Mouse (Mus musculus) CD4-positive, CD25-positive, alpha-beta regulatory T cell (primary cell): ENCODE data around the gene Prkab2. TPM values are rescaled to one million over a fixed set of nuclear protein-coding genes. Genes with fewer than 3 reads are reported as not detected.

Experiments
- polyA plus RNA-seq: library from polyadenylated mRNA; unstranded; fragments of 100-300 nt; shearing (Covaris generic); gene quantifications from one replicate; pipeline ENCODE4 v1.2.1, GENCODE M21; 2017

Prkab2 gene
- polyA plus RNA-seq = 4.0 TPM

DNA sequence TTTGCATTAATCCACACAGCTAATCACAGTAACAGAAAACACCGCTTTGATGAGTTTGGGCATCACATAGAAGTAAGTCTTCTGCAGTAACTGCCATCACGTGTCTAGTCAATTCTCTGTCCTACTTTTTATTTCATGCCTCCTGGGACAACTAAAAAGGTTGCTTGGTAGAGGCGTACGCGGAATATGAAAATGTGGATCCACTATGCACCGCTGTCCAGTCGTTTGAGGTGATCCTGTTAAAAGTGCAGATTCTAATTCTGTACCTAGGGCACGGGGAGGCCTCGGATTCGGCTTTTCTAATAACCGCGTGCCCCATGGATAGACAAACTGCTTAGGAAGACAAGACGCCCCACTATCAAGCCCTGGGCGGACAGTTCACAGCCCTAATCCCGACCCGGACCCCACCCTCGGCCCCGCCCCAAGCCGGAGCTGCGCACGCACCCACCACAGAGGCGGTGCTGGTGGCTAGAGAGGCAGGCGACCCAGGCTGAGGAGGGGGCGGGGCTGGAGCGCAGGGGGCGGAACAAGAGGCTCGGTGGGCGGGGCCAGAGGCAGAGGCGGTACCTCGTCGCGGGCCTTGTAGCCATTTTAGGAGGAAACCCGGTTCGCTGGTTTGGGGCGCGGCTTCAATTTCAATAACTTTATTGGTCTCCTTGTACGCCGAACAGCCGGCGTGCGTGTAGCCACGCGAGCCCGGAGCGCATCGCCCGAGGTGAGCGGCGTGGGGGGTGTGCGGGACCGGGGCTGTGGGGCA lies at the start of gene Prkab2:
Gene Prkab2, plus strand, starts transcription at position 539 of the 757 bp plus-strand sequence.

DNA sequence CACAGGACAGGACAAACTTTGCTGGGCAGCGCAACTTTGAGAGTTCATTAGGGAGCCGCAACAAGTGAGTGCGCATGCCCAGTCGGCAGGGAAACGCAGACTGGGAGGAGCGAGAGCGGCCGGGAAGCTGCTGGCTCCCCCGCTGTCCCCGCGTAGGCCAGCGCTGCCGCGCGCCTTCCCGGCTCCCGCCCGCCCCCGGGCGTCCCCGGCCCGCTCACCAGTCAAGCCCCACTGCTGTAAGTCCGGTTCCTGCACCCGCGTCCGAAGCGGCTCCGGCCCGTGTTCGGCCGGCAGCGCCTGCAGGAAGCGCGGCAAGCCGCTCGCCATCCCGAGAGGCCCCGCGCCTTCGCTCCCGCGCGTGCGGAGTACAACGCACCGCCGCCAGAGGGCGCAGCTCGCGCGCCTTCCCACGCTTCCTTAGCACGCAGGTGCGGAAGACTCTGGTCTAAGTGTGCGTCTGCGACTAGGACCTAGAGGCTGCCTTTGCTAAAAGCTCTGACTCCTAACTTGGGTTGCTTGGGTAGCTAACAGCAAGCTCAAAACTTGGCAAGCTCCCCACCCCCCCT lies 48.1 kb upstream of the Prkab2 start, which contains the start of gene Chd1l:
Gene Chd1l, minus strand, starts transcription at position 359 of the 566 bp plus-strand sequence.

DNA sequence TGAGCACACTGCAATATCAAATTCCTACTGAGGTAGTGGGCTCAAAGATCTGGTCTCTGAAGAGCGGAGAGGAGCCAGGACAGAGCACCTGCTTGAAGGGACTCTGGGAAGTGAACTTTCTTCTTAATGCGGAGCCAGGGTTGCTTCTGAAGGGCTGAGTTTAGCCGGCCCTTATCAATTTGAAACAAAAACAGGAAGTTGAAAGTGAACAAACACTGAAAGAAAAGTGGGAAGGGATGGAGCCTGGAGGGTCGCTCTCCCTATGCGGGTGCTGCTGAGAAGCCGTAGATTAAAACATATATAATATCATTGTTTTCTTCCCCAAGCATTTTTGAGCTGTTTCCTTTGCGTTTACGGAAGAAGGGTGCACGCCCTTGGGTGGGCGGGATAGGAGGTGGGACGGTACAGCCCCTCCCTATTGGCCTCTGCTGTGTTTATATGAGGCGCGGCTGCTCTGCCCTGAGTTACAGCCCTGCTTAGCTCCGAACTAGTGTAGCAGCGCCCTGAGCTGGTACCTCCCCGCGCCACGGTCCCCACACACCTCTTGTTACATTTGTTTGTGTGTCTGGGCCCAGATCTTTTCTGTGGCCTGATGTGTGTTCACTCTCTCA lies 29.5 kb upstream of the Prkab2 start, which contains the start of gene Fmo5:
Gene Fmo5, plus strand, starts transcription at position 414 of the 611 bp plus-strand sequence.

DNA sequence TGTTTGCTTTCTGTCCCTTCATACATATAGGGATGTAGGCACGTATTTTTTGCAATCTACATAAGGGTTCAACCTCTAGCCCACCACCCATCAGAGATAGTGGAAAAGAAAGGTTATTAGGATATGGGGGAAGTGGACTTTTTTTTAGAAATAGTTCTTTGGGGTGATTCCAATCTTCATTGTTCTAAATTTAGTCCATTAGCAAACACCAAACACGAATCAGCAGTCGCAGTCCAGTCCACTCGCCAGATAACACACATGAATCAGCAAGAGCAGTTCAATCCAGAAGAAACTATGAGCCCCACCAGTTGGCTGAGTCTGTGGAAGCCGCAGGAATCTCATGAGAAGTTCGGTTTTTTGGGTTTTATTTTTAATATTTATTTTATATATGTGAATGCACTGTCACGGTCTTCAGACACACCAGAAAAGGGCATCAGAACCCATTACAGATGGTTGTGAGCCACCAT lies 16.7 kb downstream of the Prkab2 start, which contains the start of gene Gm17651:
Gene Gm17651, minus strand, starts transcription at position 51 of the 467 bp plus-strand sequence.

Other genes starting within 250 kb of the Prkab2 start
- gene Olfr1402, start 236.2 kb upstream of the Prkab2 start, polyA plus RNA-seq = not detected
- 43.2 TPM for gene Chd1l, start 48.0 kb upstream of the Prkab2 start, polyA plus RNA-seq
- gene Fmo5, start 29.4 kb upstream of the Prkab2 start, polyA plus RNA-seq = 17.0 TPM
- not detected for gene Gm17651, start 16.5 kb downstream of the Prkab2 start, polyA plus RNA-seq
- gene Pde4dip, start 230.5 kb downstream of the Prkab2 start, polyA plus RNA-seq = 18.4 TPM
- 97.4 TPM for gene Sec22b, start 243.0 kb downstream of the Prkab2 start, polyA plus RNA-seq